Mouse (Mus musculus) thymus, adult 2 months (tissue): ENCODE data around the gene Ptpdc1.

Experiments used
- CTCF ChIP-seq: fragments of 200-500 bp; IDR thresholded peaks from 2 replicates; pipeline ENCODE4 v1.5.1; 2012; ENCODE audit warnings: mild to moderate bottlenecking, control low read depth, low read length, moderate library complexity, borderline replicate concordance; ENCODE audit not compliant: control insufficient read depth, poor library complexity, insufficient read depth; ENCODE audit errors: extremely low read depth
- POLR2A ChIP-seq: fragments of 200-500 bp; IDR thresholded peaks from 2 replicates; pipeline ENCODE4 v1.6.1; 2012; ENCODE audit warnings: mild to moderate bottlenecking, low read length, control low read depth, moderate library complexity; ENCODE audit not compliant: control insufficient read depth, poor library complexity, insufficient read depth; ENCODE audit errors: extremely low read depth

GRCm38 (mm10) chr13:48660221-48660734 is 34.8 kb upstream of the Ptpdc1 start:
- no peak for TF ChIP-seq CTCF
- TF ChIP-seq POLR2A = no peak
